Mouse (Mus musculus) thymus, adult 2 months (tissue): Measurements from ENCODE around the gene Olfr1383.

Source experiments
- CTCF ChIP-seq: fragments of 200-500 bp; IDR thresholded peaks from 2 replicates; pipeline ENCODE4 v1.5.1; 2012; ENCODE audit warnings: mild to moderate bottlenecking, control low read depth, low read length, moderate library complexity, borderline replicate concordance; ENCODE audit not compliant: control insufficient read depth, poor library complexity, insufficient read depth; ENCODE audit errors: extremely low read depth
- POLR2A ChIP-seq: fragments of 200-500 bp; IDR thresholded peaks from 2 replicates; pipeline ENCODE4 v1.6.1; 2012; ENCODE audit warnings: mild to moderate bottlenecking, low read length, control low read depth, moderate library complexity; ENCODE audit not compliant: control insufficient read depth, poor library complexity, insufficient read depth; ENCODE audit errors: extremely low read depth

DNA sequence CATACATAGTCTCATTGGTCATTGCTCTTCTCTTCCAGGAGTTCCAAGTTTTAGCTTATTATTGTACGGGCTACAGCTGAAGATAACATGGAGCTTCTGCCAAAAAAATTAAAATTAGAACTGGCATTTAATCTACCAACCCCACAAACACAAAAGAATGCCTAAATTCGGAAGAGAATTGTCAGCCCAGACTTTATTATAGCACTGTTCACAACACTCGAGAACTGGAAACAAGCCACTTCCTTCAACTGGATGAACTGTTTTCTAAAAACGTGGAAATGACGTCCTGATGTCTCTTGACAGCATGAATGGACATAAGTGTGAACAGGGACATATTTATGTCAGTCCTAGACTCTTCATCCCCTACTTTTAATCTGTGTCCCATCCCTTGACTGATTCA lies 1.4 kb upstream of the Olfr1383 start:
- no peak for TF ChIP-seq CTCF
- TF ChIP-seq POLR2A, result no peak
